Mouse (Mus musculus): Measurements from ENCODE around the gene Vwa3a. TPM values are rescaled to one million over a fixed set of nuclear protein-coding genes. Genes with fewer than 3 reads are reported as not detected.

Gene Vwa3a
- total RNA-seq, 2 experiments from 2014 or later: 14.8 to 17.6 TPM

DNA sequence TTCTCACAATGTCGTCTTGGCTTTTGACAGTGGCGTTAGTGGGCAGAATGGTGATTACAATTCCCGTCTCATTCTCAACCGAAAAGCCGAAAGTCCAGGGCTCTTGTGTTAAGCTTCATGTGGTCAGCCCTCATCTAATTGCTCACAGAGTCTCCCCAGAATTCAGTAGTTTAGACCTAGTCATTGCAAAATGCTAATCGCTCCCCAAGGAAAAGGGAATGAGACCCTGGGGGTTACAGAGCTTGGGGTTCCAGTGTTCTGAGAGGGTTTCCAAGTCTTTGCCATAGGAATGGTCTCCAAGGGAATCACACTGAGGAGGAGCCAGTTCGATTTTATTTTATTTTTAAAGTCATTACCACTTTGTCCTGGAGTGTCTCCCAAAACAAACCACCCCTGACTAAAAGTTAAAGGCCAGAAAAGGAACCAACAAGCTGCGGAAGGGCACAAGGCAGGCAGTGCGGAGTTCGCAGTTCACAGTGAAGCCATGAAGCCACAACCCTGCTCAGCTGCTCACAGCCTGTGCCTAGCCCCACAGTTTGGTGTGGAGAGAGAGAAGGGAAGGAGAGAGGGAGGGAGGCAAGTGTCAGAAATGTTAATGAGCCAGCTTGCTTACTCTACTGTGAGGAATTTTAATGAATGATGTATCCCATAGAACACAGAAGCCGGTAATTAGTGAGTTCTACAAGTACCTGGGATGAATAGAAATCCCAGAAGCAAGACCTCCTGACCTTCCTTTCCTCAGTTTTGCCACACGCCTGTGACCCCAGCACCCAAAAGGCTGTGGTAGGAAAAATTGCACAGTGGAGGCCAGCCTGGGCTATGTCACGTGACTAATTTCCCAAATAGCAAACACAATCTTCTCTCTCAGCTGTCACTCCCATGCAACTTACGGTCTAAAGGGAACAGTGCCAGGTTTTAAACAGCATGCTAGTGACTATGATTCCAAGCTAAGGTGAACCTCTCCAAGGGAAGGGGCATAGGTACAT lies 4.5 kb downstream of the Vwa3a start:
- no peak for DNase-seq (ENCODE audit: extremely low spot score in 1 of 2, low spot score in 2 of 2)
- intact Hi-C loops (cut with DNase I): no loop called here

DNA sequence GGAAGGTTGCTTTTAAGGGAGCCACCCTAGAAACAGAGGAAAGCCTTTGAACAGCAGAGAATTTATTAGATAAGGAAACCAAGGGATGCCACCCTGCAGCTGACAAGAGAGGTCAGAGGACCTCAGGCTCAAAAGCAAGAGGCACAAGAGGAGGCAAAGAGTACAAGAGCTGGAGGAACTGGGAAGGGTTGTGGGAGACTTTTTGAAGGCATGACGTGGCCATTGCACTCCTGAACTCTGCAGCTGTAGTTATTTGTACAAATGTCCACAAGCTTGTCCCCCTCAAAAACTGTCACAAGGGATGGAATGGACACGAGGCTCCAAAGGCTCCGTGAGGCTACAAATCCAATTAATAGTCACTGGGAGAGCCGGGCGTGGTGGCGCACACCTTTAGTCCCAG lies 5.5 kb downstream of the Vwa3a start:
- intact Hi-C loops (cut with DNase I): no loop called here
- no peak for DNase-seq (ENCODE audit: extremely low spot score in 1 of 2, low spot score in 2 of 2)

GRCm38 (mm10) chr7:120746029-120746428 lies 6.9 kb downstream of the Vwa3a start:
- intact Hi-C loops (cut with DNase I): no loop called here
- no peak for DNase-seq (ENCODE audit: extremely low spot score in 1 of 2, low spot score in 2 of 2)

GRCm38 (mm10) chr7:120746821-120747220 lies 7.7 kb downstream of the Vwa3a start:
- DNase-seq (ENCODE audit: extremely low spot score in 1 of 2, low spot score in 2 of 2): no peak
- intact Hi-C loops (cut with DNase I): no loop called here

GRCm38 (mm10) chr7:120748478-120748877 lies 9.4 kb downstream of the Vwa3a start:
- no peak for DNase-seq (ENCODE audit: extremely low spot score in 1 of 2, low spot score in 2 of 2)
- intact Hi-C loops (cut with DNase I): no loop called here

DNA sequence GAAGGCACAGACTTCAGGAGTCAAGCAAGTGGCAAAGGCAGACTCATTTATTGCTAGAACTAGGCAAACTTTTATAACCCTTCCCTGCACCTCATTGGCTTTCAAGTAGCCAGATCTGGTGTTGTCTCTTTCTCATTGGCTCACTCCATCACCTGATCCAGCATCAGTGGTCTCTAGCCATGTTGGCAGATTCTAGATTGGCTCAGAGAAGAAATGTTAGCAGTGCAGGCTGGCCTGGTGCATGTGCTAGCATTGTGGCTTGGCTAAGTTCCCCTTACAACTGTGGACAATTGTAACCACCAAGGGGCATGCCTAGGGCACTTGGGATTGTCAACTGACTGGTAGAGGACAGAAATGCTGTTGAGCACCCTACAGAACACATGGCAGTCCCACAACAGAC lies 12.2 kb downstream of the Vwa3a start:
- intact Hi-C loops (cut with DNase I): loop anchor here (5.0 kb wide), 1 partner anchor 71 kb away; no protein-coding TSS in a partner anchor
- no peak for DNase-seq (ENCODE audit: extremely low spot score in 1 of 2, low spot score in 2 of 2)

DNA sequence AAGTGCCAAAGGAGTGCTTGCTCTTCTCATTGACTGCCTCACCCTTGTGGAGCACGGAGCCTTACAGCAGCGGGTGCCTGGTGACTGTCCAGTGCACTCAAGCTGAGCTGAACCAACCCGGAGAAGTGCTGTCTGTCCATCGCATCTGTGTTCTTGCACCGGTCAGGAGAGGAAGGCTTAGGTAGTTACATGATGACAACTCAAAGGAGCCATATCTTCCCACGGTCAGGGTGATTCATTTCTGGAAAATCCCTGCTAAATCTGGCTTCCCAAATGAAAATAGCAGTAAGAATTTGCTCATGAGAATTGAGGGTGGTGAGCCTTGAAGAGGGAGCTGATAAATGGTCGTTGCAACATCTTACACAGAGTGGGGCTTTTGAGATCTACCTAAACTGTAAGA lies 12.8 kb downstream of the Vwa3a start:
- intact Hi-C loops (cut with DNase I): loop anchor here (5.0 kb wide), 1 partner anchor 70 kb away; no protein-coding TSS in a partner anchor
- no peak for DNase-seq (ENCODE audit: extremely low spot score in 1 of 2, low spot score in 2 of 2)

DNA sequence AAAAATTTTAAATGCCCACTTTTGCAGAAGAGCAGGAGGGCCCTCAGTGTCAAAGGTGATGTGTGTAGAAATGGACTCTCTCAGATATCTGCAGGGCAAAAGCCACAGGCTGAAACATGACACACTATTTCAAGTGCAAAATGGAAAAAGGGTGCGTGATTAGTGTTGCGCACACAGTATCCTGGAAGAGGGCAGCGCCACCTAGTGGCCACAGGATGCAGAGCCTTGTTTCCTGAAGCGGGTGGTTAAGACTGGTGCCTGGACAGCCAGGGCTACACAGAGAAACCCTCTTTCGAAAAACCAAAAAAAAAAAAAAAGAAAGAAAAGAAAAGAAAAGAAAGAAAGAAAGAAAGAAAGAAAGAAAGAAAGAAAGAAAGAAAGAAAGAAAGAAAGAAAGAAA lies 15.6 kb downstream of the Vwa3a start:
- intact Hi-C loops (cut with DNase I): loop anchor here (1.0 to 5.0 kb wide), 2 partner anchors 68 to 84 kb away; partner anchors contain the start of gene Pdzd9

GRCm38 (mm10) chr7:120767369-120767768 lies 28.3 kb downstream of the Vwa3a start:
- no peak for DNase-seq (ENCODE audit: extremely low spot score in 1 of 2, low spot score in 2 of 2)
- intact Hi-C loops (cut with DNase I): no loop called here

More for the DNA sequence above, 15.6 kb downstream of the Vwa3a start:
- DNase-seq (ENCODE audit: extremely low spot score in 1 of 2, low spot score in 2 of 2): peak; percentile 80 to 83

DNA sequence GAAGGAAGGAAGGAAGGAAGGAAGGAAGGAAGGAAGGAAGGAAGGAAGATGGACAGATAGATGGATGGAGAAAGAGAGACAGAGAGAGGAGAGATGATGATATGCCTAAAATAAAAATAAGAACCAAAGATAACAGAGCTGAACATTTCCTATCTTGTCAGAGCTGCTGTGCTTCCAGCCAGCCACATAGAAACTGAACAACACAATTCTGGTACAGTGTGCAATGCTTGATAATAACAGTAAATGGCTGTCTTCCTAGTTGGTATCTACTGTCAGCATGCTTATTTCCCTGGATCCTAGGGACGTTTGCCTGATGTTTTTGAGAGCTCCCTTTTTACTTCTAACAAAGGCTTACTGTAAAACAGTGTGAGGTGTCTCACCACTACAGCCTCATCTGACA lies 32.3 kb downstream of the Vwa3a start:
- no peak for DNase-seq (ENCODE audit: extremely low spot score in 1 of 2, low spot score in 2 of 2)
- intact Hi-C loops (cut with DNase I): no loop called here

GRCm38 (mm10) chr7:120778012-120778411 lies 38.9 kb downstream of the Vwa3a start:
- DNase-seq (ENCODE audit: extremely low spot score in 1 of 2, low spot score in 2 of 2): no peak
- intact Hi-C loops (cut with DNase I): no loop called here

GRCm38 (mm10) chr7:120795544-120795943 lies 56.4 kb downstream of the Vwa3a start:
- no peak for DNase-seq (ENCODE audit: extremely low spot score in 1 of 2, low spot score in 2 of 2)
- intact Hi-C loops (cut with DNase I): no loop called here

GRCm38 (mm10) chr7:120796369-120796768 lies 57.3 kb downstream of the Vwa3a start:
- intact Hi-C loops (cut with DNase I): no loop called here
- no peak for DNase-seq (ENCODE audit: extremely low spot score in 1 of 2, low spot score in 2 of 2)

GRCm38 (mm10) chr7:120803268-120803667 lies 64.2 kb downstream of the Vwa3a start:
- no peak for DNase-seq (ENCODE audit: extremely low spot score in 1 of 2, low spot score in 2 of 2)
- intact Hi-C loops (cut with DNase I): no loop called here

GRCm38 (mm10) chr7:120809705-120810104 lies 70.6 kb downstream of the Vwa3a start:
- intact Hi-C loops (cut with DNase I): no loop called here
- no peak for DNase-seq (ENCODE audit: extremely low spot score in 1 of 2, low spot score in 2 of 2)

GRCm38 (mm10) chr7:120811834-120812415 lies 72.8 kb downstream of the Vwa3a start, which contains the start of gene Gm5737:
Gm5737 (plus strand) TSS chr7:120812365.
- intact Hi-C loops (cut with DNase I): no loop called here

DNA sequence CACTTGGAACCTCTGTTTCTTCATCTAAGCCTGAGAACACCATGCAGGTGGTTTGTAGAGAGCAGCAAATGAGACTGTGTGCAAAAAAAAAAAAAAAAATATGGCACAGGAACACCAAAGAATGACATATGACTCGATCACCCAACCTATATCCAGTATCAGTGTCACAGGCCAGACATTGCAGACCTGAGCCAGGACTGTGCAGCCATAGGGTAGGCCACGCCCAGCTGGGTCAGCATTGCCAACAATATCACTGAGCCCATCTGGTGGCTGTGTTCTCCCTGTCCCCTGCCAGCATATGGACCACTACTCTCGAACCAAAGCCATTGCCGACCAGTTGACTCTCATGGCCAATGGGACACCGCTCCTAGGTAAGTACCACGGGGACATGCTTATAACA lies 78.4 kb downstream of the Vwa3a start:
- intact Hi-C loops (cut with DNase I): no loop called here
- DNase-seq (ENCODE audit: extremely low spot score in 1 of 2, low spot score in 2 of 2): no peak

More at GRCm38 (mm10) chr7:120811834-120812415, 72.8 kb downstream of the Vwa3a start, which contains the start of gene Gm5737:
- no peak for DNase-seq (ENCODE audit: extremely low spot score in 1 of 2, low spot score in 2 of 2)

DNA sequence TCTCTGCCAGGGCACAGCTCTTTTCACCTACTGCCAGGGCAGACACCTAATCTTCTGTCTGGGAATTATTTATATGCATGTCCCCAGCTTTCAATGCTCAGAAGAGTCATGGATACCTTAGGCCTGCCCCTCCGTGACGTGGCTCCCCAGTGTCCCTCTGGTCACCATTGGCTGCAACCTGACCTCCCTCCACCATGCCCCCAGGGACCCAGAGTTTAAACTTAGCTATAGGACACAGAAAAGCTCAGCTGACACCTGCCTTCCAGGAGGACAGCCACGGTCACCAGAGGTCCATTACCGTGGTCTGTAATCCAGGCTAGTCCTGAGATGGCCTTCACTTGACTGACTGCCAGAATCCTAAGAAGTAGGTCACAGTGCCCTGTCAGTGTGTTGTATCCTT lies 80.3 kb downstream of the Vwa3a start:
- intact Hi-C loops (cut with DNase I): no loop called here
- DNase-seq (ENCODE audit: extremely low spot score in 1 of 2, low spot score in 2 of 2): no peak

GRCm38 (mm10) chr7:120823248-120823647 lies 84.1 kb downstream of the Vwa3a start:
- intact Hi-C loops (cut with DNase I): loop anchor here (2.0 to 10.0 kb wide), 3 partner anchors 71 to 188 kb away; partner anchors contain the start of genes Pdzd9 and Uqcrc2
- DNase-seq (ENCODE audit: extremely low spot score in 1 of 2, low spot score in 2 of 2): peak; percentile 54 to 68

- no peak for DNase-seq (ENCODE audit: extremely low spot score in 1 of 2, low spot score in 2 of 2)
- intact Hi-C loops (cut with DNase I): loop anchor here (10.0 kb wide), 1 partner anchor 190 kb away; the partner anchor contains the start of gene Uqcrc2
Measured at GRCm38 (mm10) chr7:120825097-120825496, 86.0 kb downstream of the Vwa3a start.

Measured in left cerebral cortex, postnatal 10 days (tissue).